Mouse (Mus musculus): ENCODE data around the gene Disp3. TPM values are rescaled to one million over a fixed set of nuclear protein-coding genes. Genes with fewer than 3 reads are reported as not detected.

Gene Disp3
- polyA plus RNA-seq, 1 experiment from 2014 or later: 0.03 TPM

- 47% methylated on average over 5 of the region's 5 CpGs for WGBS
- no peak for ATAC-seq (replicated peaks; ENCODE audit: extremely low read depth, insufficient read depth, low FRiP score)
Measured at GRCm38 (mm10) chr4:148298720-148299119, 11.0 kb upstream of the Disp3 start.

GRCm38 (mm10) chr4:148297640-148298039 is 9.9 kb upstream of the Disp3 start:
- Histone ChIP-seq H3K27ac (ENCODE audit: low read length) (no peak overlapping the region), H3K4me3 (ENCODE audit: low read length) (no peak overlapping the region), H3K9ac (ENCODE audit: low read length) (no peak overlapping the region), H3K9me3 (replicated peaks; ENCODE audit: control insufficient read depth, low read length) (no peaks in the 10 kb centered on the region), H3K4me2 (ENCODE audit: low read depth, low read length) (no peak overlapping the region), H3K4me1 (ENCODE audit: control insufficient read depth, insufficient read depth, low read length) (no peaks in the 10 kb centered on the region), H3K36me3 (ENCODE audit: control insufficient read depth, insufficient read depth) (no peaks in the 10 kb centered on the region), H3K27me3 (ENCODE audit: control insufficient read depth, insufficient read depth, low read length) (no peaks in the 10 kb centered on the region)
- WGBS: 61% methylated on average over 6 of the region's 6 CpGs
- ATAC-seq (replicated peaks; ENCODE audit: extremely low read depth, insufficient read depth, low FRiP score): no peak

More at GRCm38 (mm10) chr4:148298720-148299119, 11.0 kb upstream of the Disp3 start:
- no peak overlapping the region for H3K4me2 ChIP-seq (ENCODE audit: low read depth, low read length)
- H3K36me3 ChIP-seq (ENCODE audit: control insufficient read depth, insufficient read depth): no peaks in the 10 kb centered on the region
- H3K27me3 ChIP-seq (ENCODE audit: control insufficient read depth, insufficient read depth, low read length): no peaks in the 10 kb centered on the region
- H3K27ac ChIP-seq (ENCODE audit: low read length): no peak overlapping the region
- H3K4me3 ChIP-seq (ENCODE audit: low read length): no peak overlapping the region
- H3K9me3 ChIP-seq (replicated peaks; ENCODE audit: control insufficient read depth, low read length): no peaks in the 10 kb centered on the region
- H3K4me1 ChIP-seq (ENCODE audit: control insufficient read depth, insufficient read depth, low read length): no peaks in the 10 kb centered on the region
- no peak overlapping the region for H3K9ac ChIP-seq (ENCODE audit: low read length)

GRCm38 (mm10) chr4:148293319-148293718 is 5.6 kb upstream of the Disp3 start:
- Histone ChIP-seq H3K27me3 (ENCODE audit: control insufficient read depth, insufficient read depth, low read length) (peaks cover 4% of the 10 kb centered on the region), H3K4me2 (ENCODE audit: low read depth, low read length) (no peak overlapping the region), H3K36me3 (ENCODE audit: control insufficient read depth, insufficient read depth) (no peaks in the 10 kb centered on the region), H3K9me3 (replicated peaks; ENCODE audit: control insufficient read depth, low read length) (no peaks in the 10 kb centered on the region), H3K27ac (ENCODE audit: low read length) (no peak overlapping the region), H3K4me1 (ENCODE audit: control insufficient read depth, insufficient read depth, low read length) (no peaks in the 10 kb centered on the region), H3K9ac (ENCODE audit: low read length) (no peak overlapping the region), H3K4me3 (ENCODE audit: low read length) (no peak overlapping the region)
- no peak for ATAC-seq (replicated peaks; ENCODE audit: extremely low read depth, insufficient read depth, low FRiP score)
- WGBS: 13% methylated on average over 5 of the region's 5 CpGs

- no peak for ATAC-seq (replicated peaks; ENCODE audit: extremely low read depth, insufficient read depth, low FRiP score)
Measured at GRCm38 (mm10) chr4:148291849-148292248, 4.1 kb upstream of the Disp3 start.

GRCm38 (mm10) chr4:148291080-148291479 is 3.3 kb upstream of the Disp3 start:
- H3K4me2 ChIP-seq (ENCODE audit: low read depth, low read length): no peak overlapping the region
- H3K36me3 ChIP-seq (ENCODE audit: control insufficient read depth, insufficient read depth): no peaks in the 10 kb centered on the region
- no peaks in the 10 kb centered on the region for H3K9me3 ChIP-seq (replicated peaks; ENCODE audit: control insufficient read depth, low read length)
- WGBS: 63% methylated on average over 2 of the region's 2 CpGs
- H3K27me3 ChIP-seq (ENCODE audit: control insufficient read depth, insufficient read depth, low read length): peaks cover 26% of the 10 kb centered on the region
- no peaks in the 10 kb centered on the region for H3K4me1 ChIP-seq (ENCODE audit: control insufficient read depth, insufficient read depth, low read length)
- no peak overlapping the region for H3K9ac ChIP-seq (ENCODE audit: low read length)
- no peak overlapping the region for H3K4me3 ChIP-seq (ENCODE audit: low read length)
- H3K27ac ChIP-seq (ENCODE audit: low read length): no peak overlapping the region
- no peak for ATAC-seq (replicated peaks; ENCODE audit: extremely low read depth, insufficient read depth, low FRiP score)

More at GRCm38 (mm10) chr4:148291849-148292248, 4.1 kb upstream of the Disp3 start:
- H3K4me1 ChIP-seq (ENCODE audit: control insufficient read depth, insufficient read depth, low read length): no peaks in the 10 kb centered on the region
- H3K36me3 ChIP-seq (ENCODE audit: control insufficient read depth, insufficient read depth): no peaks in the 10 kb centered on the region
- peaks cover 19% of the 10 kb centered on the region for H3K27me3 ChIP-seq (ENCODE audit: control insufficient read depth, insufficient read depth, low read length)
- WGBS: 62% methylated on average over 10 of the region's 10 CpGs
- no peak overlapping the region for H3K4me2 ChIP-seq (ENCODE audit: low read depth, low read length)
- H3K27ac ChIP-seq (ENCODE audit: low read length): no peak overlapping the region
- no peak overlapping the region for H3K9ac ChIP-seq (ENCODE audit: low read length)
- no peaks in the 10 kb centered on the region for H3K9me3 ChIP-seq (replicated peaks; ENCODE audit: control insufficient read depth, low read length)
- H3K4me3 ChIP-seq (ENCODE audit: low read length): no peak overlapping the region

GRCm38 (mm10) chr4:148288055-148288549 is 337 bp upstream of the Disp3 start:
- Histone ChIP-seq H3K27me3 (ENCODE audit: control insufficient read depth, insufficient read depth, low read length) (peaks cover 41% of the 10 kb centered on the region), H3K36me3 (ENCODE audit: control insufficient read depth, insufficient read depth) (no peaks in the 10 kb centered on the region), H3K27ac (ENCODE audit: low read length) (no peak overlapping the region), H3K9ac (ENCODE audit: low read length) (no peak overlapping the region), H3K9me3 (replicated peaks; ENCODE audit: control insufficient read depth, low read length) (no peaks in the 10 kb centered on the region), H3K4me1 (ENCODE audit: control insufficient read depth, insufficient read depth, low read length) (no peaks in the 10 kb centered on the region), H3K4me2 (ENCODE audit: low read depth, low read length) (peak overlapping the region; percentile 56), H3K4me3 (ENCODE audit: low read length) (peak overlapping the region; percentile 38)
- peak; percentile 65; the same call in 1 of the 2 replicates for ATAC-seq (replicated peaks; ENCODE audit: extremely low read depth, insufficient read depth, low FRiP score)
- 2% methylated on average over 32 of the region's 32 CpGs for WGBS

- H3K4me1 ChIP-seq (ENCODE audit: control insufficient read depth, insufficient read depth, low read length): no peaks in the 10 kb centered on the region
- no peaks in the 10 kb centered on the region for H3K36me3 ChIP-seq (ENCODE audit: control insufficient read depth, insufficient read depth)
- H3K4me3 ChIP-seq (ENCODE audit: low read length): no peak overlapping the region
- peaks cover 41% of the 10 kb centered on the region for H3K27me3 ChIP-seq (ENCODE audit: control insufficient read depth, insufficient read depth, low read length)
- no peak for ATAC-seq (replicated peaks; ENCODE audit: extremely low read depth, insufficient read depth, low FRiP score)
- 2% methylated on average over 20 of the region's 20 CpGs for WGBS
- H3K4me2 ChIP-seq (ENCODE audit: low read depth, low read length): no peak overlapping the region
- no peak overlapping the region for H3K9ac ChIP-seq (ENCODE audit: low read length)
- no peak overlapping the region for H3K27ac ChIP-seq (ENCODE audit: low read length)
- H3K9me3 ChIP-seq (replicated peaks; ENCODE audit: control insufficient read depth, low read length): no peaks in the 10 kb centered on the region
Measured at GRCm38 (mm10) chr4:148287041-148287440, 724 bp downstream of the Disp3 start.

- no peaks in the 10 kb centered on the region for H3K36me3 ChIP-seq (ENCODE audit: control insufficient read depth, insufficient read depth)
- WGBS: 20% methylated on average over 22 of the region's 22 CpGs
- no peak overlapping the region for H3K4me2 ChIP-seq (ENCODE audit: low read depth, low read length)
- no peaks in the 10 kb centered on the region for H3K9me3 ChIP-seq (replicated peaks; ENCODE audit: control insufficient read depth, low read length)
- no peak for ATAC-seq (replicated peaks; ENCODE audit: extremely low read depth, insufficient read depth, low FRiP score)
- no peaks in the 10 kb centered on the region for H3K4me1 ChIP-seq (ENCODE audit: control insufficient read depth, insufficient read depth, low read length)
- H3K27ac ChIP-seq (ENCODE audit: low read length): no peak overlapping the region
- peaks cover 41% of the 10 kb centered on the region for H3K27me3 ChIP-seq (ENCODE audit: control insufficient read depth, insufficient read depth, low read length)
- H3K4me3 ChIP-seq (ENCODE audit: low read length): no peak overlapping the region
- H3K9ac ChIP-seq (ENCODE audit: low read length): no peak overlapping the region
Measured at GRCm38 (mm10) chr4:148286226-148287031, 1.3 kb downstream of the Disp3 start.

- no peaks in the 10 kb centered on the region for H3K4me1 ChIP-seq (ENCODE audit: control insufficient read depth, insufficient read depth, low read length)
- no peak for ATAC-seq (replicated peaks; ENCODE audit: extremely low read depth, insufficient read depth, low FRiP score)
- H3K27me3 ChIP-seq (ENCODE audit: control insufficient read depth, insufficient read depth, low read length): peaks cover 41% of the 10 kb centered on the region
- H3K9me3 ChIP-seq (replicated peaks; ENCODE audit: control insufficient read depth, low read length): no peaks in the 10 kb centered on the region
- H3K36me3 ChIP-seq (ENCODE audit: control insufficient read depth, insufficient read depth): no peaks in the 10 kb centered on the region
- H3K27ac ChIP-seq (ENCODE audit: low read length): no peak overlapping the region
- no peak overlapping the region for H3K9ac ChIP-seq (ENCODE audit: low read length)
- no peak overlapping the region for H3K4me2 ChIP-seq (ENCODE audit: low read depth, low read length)
- H3K4me3 ChIP-seq (ENCODE audit: low read length): no peak overlapping the region
- WGBS: 44% methylated on average over 13 of the region's 13 CpGs
Measured at GRCm38 (mm10) chr4:148284219-148284618, 3.5 kb downstream of the Disp3 start.
